Mouse (Mus musculus) stomach, embryonic 14.5 days (tissue): ENCODE data around the gene Cdh22. TPM values are rescaled to one million over a fixed set of nuclear protein-coding genes. Genes with fewer than 3 reads are reported as not detected.
A peak's percentile ranks its signal among the peaks of the same experiment; 100 is the strongest.

Experiments used
- ATAC-seq: fragments of 200-750 bp; cut with Nextera tagmentation; 2 replicates; pipeline ENCODE4 v1.8.0; 2017; ENCODE audit warnings: low read depth, moderate TSS enrichment; ENCODE audit not compliant: insufficient number of reproducible peaks, insufficient read depth, low FRiP score
- H3K27ac ChIP-seq: fragments of 300-500 bp; sonication (generic); 2 replicates; pipeline ENCODE4 v1.5.1; 2014; ENCODE audit warnings: mild to moderate bottlenecking, low read length, moderate library complexity, mixed read lengths
- H3K27me3 ChIP-seq: fragments of 300-500 bp; sonication (generic); 2 replicates; pipeline ENCODE4 v1.6.1; 2014; ENCODE audit warnings: low read length, control low read depth, mixed read lengths; ENCODE audit not compliant: control insufficient read depth, insufficient read depth
- H3K36me3 ChIP-seq: fragments of 300-500 bp; sonication (generic); 2 replicates; pipeline ENCODE4 v1.6.1; 2014; ENCODE audit warnings: mild to moderate bottlenecking, control low read depth, low read length, moderate library complexity, mixed read lengths; ENCODE audit not compliant: control insufficient read depth, insufficient read depth
- H3K4me1 ChIP-seq: fragments of 300-500 bp; sonication (generic); 2 replicates; pipeline ENCODE4 v1.6.1; 2014; ENCODE audit warnings: low read length, control low read depth, mixed read lengths; ENCODE audit not compliant: control insufficient read depth, insufficient read depth
- H3K4me2 ChIP-seq: fragments of 300-500 bp; sonication (generic); replicated peaks from 2 replicates; pipeline ENCODE4 v1.6.1; 2014; ENCODE audit warnings: low read depth, low read length, control low read depth
- H3K4me3 ChIP-seq: fragments of 300-500 bp; sonication (generic); 2 replicates; pipeline ENCODE4 v1.5.1; 2014; ENCODE audit warnings: low read depth, low read length, control low read depth
- H3K9ac ChIP-seq: fragments of 300-500 bp; sonication (generic); replicated peaks from 2 replicates; pipeline ENCODE4 v1.6.1; 2014; ENCODE audit warnings: low read depth, mild to moderate bottlenecking, control low read depth, low read length, moderate library complexity, mixed read lengths
- H3K9me3 ChIP-seq: fragments of 300-500 bp; sonication (generic); 2 replicates; pipeline ENCODE4 v1.6.1; 2016; ENCODE audit warnings: low read depth, low read length, control low read depth; ENCODE audit not compliant: control insufficient read depth
- WGBS: fragments of 180-500 bp; shearing (Covaris S2); extraction: QIAGEN DNeasy Blood & Tissue Kit; methylation state at CpG from one replicate; pipeline ENCODE4 v1.1.7; 2014; 5-methylcytosine and 5-hydroxymethylcytosine counted together
- polyA plus RNA-seq: library from polyadenylated mRNA; unstranded; fragments of >200 nt; fragmentation: Nextera tagmentation; extraction: Ambion mirVana; gene quantifications from 2 replicates; pipeline ENCODE4 v1.2.1, GENCODE M21; 2014

Gene Cdh22
- polyA plus RNA-seq, 1 experiment from 2014 or later, result 0.27 TPM

GRCm38 (mm10) chr2:165074081-165074884 is 160.4 kb downstream of the Cdh22 start:
- H3K4me3 ChIP-seq, result no peak overlapping the region
- no peak overlapping the region for H3K27ac ChIP-seq
- no peak overlapping the region for H3K4me2 ChIP-seq
- WGBS, result 39% methylated on average over 11 of the region's 11 CpGs
- H3K9me3 ChIP-seq, result no peaks in the 10 kb centered on the region
- H3K9ac ChIP-seq, result no peak overlapping the region
- no peaks in the 10 kb centered on the region for H3K36me3 ChIP-seq
- no peaks in the 10 kb centered on the region for H3K4me1 ChIP-seq
- peaks cover 35% of the 10 kb centered on the region for H3K27me3 ChIP-seq
- no peak for ATAC-seq

GRCm38 (mm10) chr2:165073381-165073781 is 161.3 kb downstream of the Cdh22 start:
- H3K4me3 ChIP-seq, result no peak overlapping the region
- no peak overlapping the region for H3K4me2 ChIP-seq
- no peaks in the 10 kb centered on the region for H3K4me1 ChIP-seq
- no peak overlapping the region for H3K27ac ChIP-seq
- H3K9ac ChIP-seq, result no peak overlapping the region
- H3K36me3 ChIP-seq, result no peaks in the 10 kb centered on the region
- no peak for ATAC-seq
- WGBS, result 23% methylated on average over 9 of the region's 9 CpGs
- no peaks in the 10 kb centered on the region for H3K9me3 ChIP-seq
- H3K27me3 ChIP-seq, result peaks cover 27% of the 10 kb centered on the region

DNA sequence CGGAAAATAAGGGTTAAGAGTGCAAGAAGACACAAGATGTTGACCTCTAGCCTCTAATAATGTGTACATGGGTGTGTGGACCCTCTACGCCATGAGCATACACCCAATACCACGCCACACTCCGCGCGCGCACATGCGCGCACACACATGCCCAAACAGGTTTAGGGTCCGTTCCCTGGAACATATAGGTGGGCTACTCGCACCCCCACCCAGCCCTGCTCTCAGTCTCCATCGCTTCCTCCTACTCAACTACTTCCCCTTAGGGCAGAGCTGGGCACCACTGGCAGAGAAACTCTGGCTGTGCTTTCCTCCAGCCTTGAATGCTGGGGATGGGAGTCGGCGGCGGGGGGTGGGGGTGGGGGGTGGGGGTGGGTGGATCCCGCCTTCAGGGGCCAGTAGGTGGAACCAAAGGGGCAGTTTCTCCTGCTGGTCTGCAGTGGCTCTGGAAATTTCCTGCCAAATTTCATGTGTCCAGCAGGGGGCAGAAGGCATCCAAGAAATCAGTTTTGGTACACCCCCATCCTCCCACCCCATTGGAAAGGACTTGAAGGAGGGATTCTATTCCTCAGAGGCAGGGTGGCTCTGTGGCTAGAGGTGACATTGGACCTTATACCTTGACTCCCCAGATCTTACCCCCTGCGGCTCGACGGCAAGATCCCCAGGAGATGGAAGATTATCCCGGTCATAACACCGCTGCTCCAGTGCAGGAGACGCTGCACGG is 164.4 kb downstream of the Cdh22 start:
- no peak overlapping the region for H3K9ac ChIP-seq
- no peak overlapping the region for H3K4me3 ChIP-seq
- 22% methylated on average over 23 of the region's 23 CpGs for WGBS
- ATAC-seq, result no peak
- H3K27ac ChIP-seq, result no peak overlapping the region
- H3K4me1 ChIP-seq, result no peaks in the 10 kb centered on the region
- 0 out of 2 replicates have a peak, but pooled peaks cover 4% of the 10 kb centered on the region for H3K27me3 ChIP-seq
- H3K36me3 ChIP-seq, result no peaks in the 10 kb centered on the region
- no peaks in the 10 kb centered on the region for H3K9me3 ChIP-seq
- H3K4me2 ChIP-seq, result peak overlapping the region; percentile 14; the same call in 1 of the 2 replicates

DNA sequence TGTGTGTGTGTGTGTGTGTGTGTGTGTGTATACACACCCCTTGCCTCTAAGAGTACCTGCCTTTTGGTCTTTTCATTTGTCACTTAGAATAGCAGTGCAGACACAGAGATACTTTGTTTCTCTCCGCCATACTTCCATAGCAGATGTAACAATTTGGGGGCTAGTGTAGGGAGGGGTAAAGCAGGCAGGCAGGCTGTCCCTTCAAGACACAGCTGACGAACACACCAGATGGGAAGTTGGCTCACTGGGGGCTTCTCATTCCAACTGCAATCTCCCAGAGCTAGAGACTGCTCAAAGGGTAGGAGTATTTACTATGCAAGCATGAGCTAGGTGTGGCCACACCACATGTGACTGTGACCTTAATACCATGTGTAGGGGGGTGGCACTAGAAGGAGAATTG is 165.8 kb downstream of the Cdh22 start:
- 55% methylated on average over 2 of the region's 2 CpGs for WGBS
- no peak overlapping the region for H3K9ac ChIP-seq
- H3K4me3 ChIP-seq, result no peak overlapping the region
- H3K4me2 ChIP-seq, result no peak overlapping the region
- H3K36me3 ChIP-seq, result no peaks in the 10 kb centered on the region
- H3K27me3 ChIP-seq, result no peaks in the 10 kb centered on the region
- no peak overlapping the region for H3K27ac ChIP-seq
- H3K4me1 ChIP-seq, result no peaks in the 10 kb centered on the region
- ATAC-seq, result no peak
- no peaks in the 10 kb centered on the region for H3K9me3 ChIP-seq

GRCm38 (mm10) chr2:165064489-165064888 is 170.2 kb downstream of the Cdh22 start:
- no peaks in the 10 kb centered on the region for H3K27me3 ChIP-seq
- no peak overlapping the region for H3K9ac ChIP-seq
- 40% methylated on average over 7 of the region's 7 CpGs for WGBS
- H3K27ac ChIP-seq, result no peak overlapping the region
- no peaks in the 10 kb centered on the region for H3K4me1 ChIP-seq
- no peaks in the 10 kb centered on the region for H3K9me3 ChIP-seq
- ATAC-seq, result no peak
- 0 out of 2 replicates have a peak, but pooled peaks cover 3% of the 10 kb centered on the region for H3K36me3 ChIP-seq
- no peak overlapping the region for H3K4me2 ChIP-seq
- no peak overlapping the region for H3K4me3 ChIP-seq

DNA sequence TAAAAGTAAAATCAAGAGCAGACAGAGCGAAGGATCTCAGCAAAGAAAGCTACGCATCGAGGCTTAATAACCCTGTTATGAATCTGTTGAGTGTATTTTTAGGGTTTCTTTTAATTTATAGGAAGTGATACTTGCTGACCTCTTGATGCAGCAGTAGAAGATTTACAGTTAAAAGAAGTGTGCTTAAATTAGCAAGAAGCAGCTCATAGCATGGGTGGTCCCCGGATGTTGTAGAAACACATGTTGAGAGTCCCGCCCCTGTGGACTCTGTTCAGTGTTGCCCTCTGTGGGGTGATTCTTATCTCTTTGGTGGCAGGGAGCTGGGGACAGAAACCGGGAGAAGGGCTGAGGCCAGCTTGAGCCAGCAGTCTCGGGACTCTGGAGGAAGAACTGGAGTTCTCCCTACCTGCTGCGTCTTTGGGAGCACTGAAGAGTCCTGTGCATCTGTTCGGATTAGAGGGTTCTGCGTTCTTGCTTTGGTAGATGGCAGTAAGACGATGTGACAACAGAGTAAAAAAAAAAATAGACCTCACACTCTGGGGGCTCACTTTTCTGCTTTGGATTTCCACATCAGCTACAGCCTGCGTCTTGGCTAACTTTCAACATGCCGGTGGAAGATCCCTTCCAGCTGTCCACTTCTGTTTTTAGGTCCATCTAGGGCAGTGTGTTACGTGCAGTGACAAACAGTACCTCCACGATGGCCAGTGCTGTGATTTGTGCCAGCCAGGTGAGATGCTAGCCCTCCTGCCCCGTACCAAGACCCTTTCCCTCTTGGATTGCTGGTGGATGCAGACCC is 172.8 kb downstream of the Cdh22 start:
- H3K4me2 ChIP-seq, result no peak overlapping the region
- H3K27me3 ChIP-seq, result no peaks in the 10 kb centered on the region
- H3K27ac ChIP-seq, result no peak overlapping the region
- H3K9me3 ChIP-seq, result no peaks in the 10 kb centered on the region
- H3K36me3 ChIP-seq, result 0 out of 2 replicates have a peak, but pooled peaks cover 3% of the 10 kb centered on the region
- WGBS, result 53% methylated on average over 16 of the region's 16 CpGs
- no peaks in the 10 kb centered on the region for H3K4me1 ChIP-seq
- no peak overlapping the region for H3K9ac ChIP-seq
- H3K4me3 ChIP-seq, result no peak overlapping the region
- no peak for ATAC-seq

Other genes with a start within 250 kb of the Cdh22 start
- gene Ncoa5, start 200.0 kb downstream of the Cdh22 start, polyA plus RNA-seq, result 53.8 and 54.3 TPM in 2 replicates
- gene Cd40, start 179.2 kb downstream of the Cdh22 start, polyA plus RNA-seq, result 8.3 and 9.7 TPM in 2 replicates
- gene 1700025C18Rik, start 144.1 kb downstream of the Cdh22 start, polyA plus RNA-seq, result not detected in 2 replicates
- 42.5 and 43.5 TPM in 2 replicates for gene Slc35c2, start 53.0 kb upstream of the Cdh22 start, polyA plus RNA-seq
- 66.4 and 77.8 TPM in 2 replicates for gene Elmo2, start 91.6 kb upstream of the Cdh22 start, polyA plus RNA-seq
- 0.23 and 1.7 TPM in 2 replicates for gene Zfp663, start 133.9 kb upstream of the Cdh22 start, polyA plus RNA-seq
- gene Zfp334, start 153.4 kb upstream of the Cdh22 start, polyA plus RNA-seq, result 9.6 and 10.3 TPM in 2 replicates
- gene Ocstamp, start 165.6 kb upstream of the Cdh22 start, polyA plus RNA-seq, result 0.06 TPM in 1 of 2 replicates, not detected in the other
- gene Slc13a3, start 238.4 kb upstream of the Cdh22 start, polyA plus RNA-seq, result 0.38 TPM in 1 of 2 replicates, not detected in the other